Mouse (Mus musculus): ENCODE results near the gene Sec1. TPM values are rescaled to one million over a fixed set of nuclear protein-coding genes. Genes with fewer than 3 reads are reported as not detected.
A peak's percentile ranks its signal among the peaks of the same experiment; 100 is the strongest.

The Sec1 gene
- polyA plus RNA-seq, 1 experiment = 0.22 TPM

GRCm38 (mm10) chr7:45704730-45705442, 10.7 kb upstream of the Sec1 start, which contains the start of gene Dbp:
Gene Dbp, plus strand, starts transcription at chr7:45705088.
- H3K36me3 ChIP-seq (ENCODE audit: control insufficient read depth, insufficient read depth, low read length) = peaks cover 18% of the 10 kb centered on the region
- H3K27ac ChIP-seq (ENCODE audit: insufficient read depth, low read depth, low read length) = peak within 1 kb of the TSS; percentile 99
- under 1% methylated on average over 36 of the region's 36 CpGs for WGBS
- TF ChIP-seq CTCF (IDR thresholded peaks at IDR 0.05; ENCODE audit: extremely low read depth, insufficient read length, insufficient replicate concordance, low read depth, low read length) (no peak), POLR2A (IDR thresholded peaks at IDR 0.05; ENCODE audit: low read depth, low read length) (peak; percentile 89)
- H3K4me1 ChIP-seq (ENCODE audit: control insufficient read depth, insufficient read depth, insufficient read length, low read length) = peaks cover 33% of the 10 kb centered on the region
- peaks cover 7% of the 10 kb centered on the region for H3K27me3 ChIP-seq (ENCODE audit: control insufficient read depth, insufficient read depth, low read length)
- H3K4me3 ChIP-seq (ENCODE audit: low read depth, low read length) = peak within 1 kb of the TSS; percentile 92

- TF ChIP-seq CTCF (IDR thresholded peaks at IDR 0.05; ENCODE audit: extremely low read depth, insufficient read length, insufficient replicate concordance, low read depth, low read length) (no peak), POLR2A (IDR thresholded peaks at IDR 0.05; ENCODE audit: low read depth, low read length) (no peak)
- Histone ChIP-seq H3K27me3 (ENCODE audit: control insufficient read depth, insufficient read depth, low read length) (peaks cover 15% of the 10 kb centered on the region), H3K4me1 (ENCODE audit: control insufficient read depth, insufficient read depth, insufficient read length, low read length) (peaks cover 29% of the 10 kb centered on the region), H3K27ac (ENCODE audit: insufficient read depth, low read depth, low read length) (peak overlapping the region; percentile 86), H3K36me3 (ENCODE audit: control insufficient read depth, insufficient read depth, low read length) (peaks cover 10% of the 10 kb centered on the region; the same call in 1 of the 2 replicates), H3K4me3 (ENCODE audit: low read depth, low read length) (peak overlapping the region; percentile 65)
- under 1% methylated on average over 13 of the region's 13 CpGs for WGBS
Measured at GRCm38 (mm10) chr7:45704046-45704559, 9.9 kb upstream of the Sec1 start.

- no peak overlapping the region for H3K4me3 ChIP-seq (ENCODE audit: low read depth, low read length)
- TF ChIP-seq POLR2A (IDR thresholded peaks at IDR 0.05; ENCODE audit: low read depth, low read length) (no peak), CTCF (IDR thresholded peaks at IDR 0.05; ENCODE audit: extremely low read depth, insufficient read length, insufficient replicate concordance, low read depth, low read length) (no peak)
- H3K27ac ChIP-seq (ENCODE audit: insufficient read depth, low read depth, low read length) = peak overlapping the region; percentile 86
- H3K27me3 ChIP-seq (ENCODE audit: control insufficient read depth, insufficient read depth, low read length) = peaks cover 17% of the 10 kb centered on the region
- peaks cover 24% of the 10 kb centered on the region for H3K4me1 ChIP-seq (ENCODE audit: control insufficient read depth, insufficient read depth, insufficient read length, low read length)
- WGBS = 40% methylated on average over 12 of the region's 12 CpGs
- peaks cover 6% of the 10 kb centered on the region; the same call in 1 of the 2 replicates for H3K36me3 ChIP-seq (ENCODE audit: control insufficient read depth, insufficient read depth, low read length)
Measured at GRCm38 (mm10) chr7:45703521-45704033, 9.4 kb upstream of the Sec1 start.

GRCm38 (mm10) chr7:45702809-45703520, 8.8 kb upstream of the Sec1 start:
- peaks cover 21% of the 10 kb centered on the region for H3K4me1 ChIP-seq (ENCODE audit: control insufficient read depth, insufficient read depth, insufficient read length, low read length)
- H3K27me3 ChIP-seq (ENCODE audit: control insufficient read depth, insufficient read depth, low read length) = peaks cover 20% of the 10 kb centered on the region
- TF ChIP-seq POLR2A (IDR thresholded peaks at IDR 0.05; ENCODE audit: low read depth, low read length) (no peak), CTCF (IDR thresholded peaks at IDR 0.05; ENCODE audit: extremely low read depth, insufficient read length, insufficient replicate concordance, low read depth, low read length) (no peak)
- H3K36me3 ChIP-seq (ENCODE audit: control insufficient read depth, insufficient read depth, low read length) = peaks cover 2% of the 10 kb centered on the region; the same call in 1 of the 2 replicates
- WGBS = 90% methylated on average over 17 of the region's 17 CpGs
- no peak overlapping the region for H3K27ac ChIP-seq (ENCODE audit: insufficient read depth, low read depth, low read length)
- H3K4me3 ChIP-seq (ENCODE audit: low read depth, low read length) = no peak overlapping the region

- H3K4me1 ChIP-seq (ENCODE audit: control insufficient read depth, insufficient read depth, insufficient read length, low read length) = peaks cover 21% of the 10 kb centered on the region
- no peak overlapping the region for H3K4me3 ChIP-seq (ENCODE audit: low read depth, low read length)
- H3K27ac ChIP-seq (ENCODE audit: insufficient read depth, low read depth, low read length) = no peak overlapping the region
- H3K27me3 ChIP-seq (ENCODE audit: control insufficient read depth, insufficient read depth, low read length) = peaks cover 20% of the 10 kb centered on the region
- H3K36me3 ChIP-seq (ENCODE audit: control insufficient read depth, insufficient read depth, low read length) = peaks cover 2% of the 10 kb centered on the region; the same call in 1 of the 2 replicates
- WGBS = 86% methylated on average over 11 of the region's 11 CpGs
- TF ChIP-seq CTCF (IDR thresholded peaks at IDR 0.05; ENCODE audit: extremely low read depth, insufficient read length, insufficient replicate concordance, low read depth, low read length) (no peak), POLR2A (IDR thresholded peaks at IDR 0.05; ENCODE audit: low read depth, low read length) (no peak)
Measured at GRCm38 (mm10) chr7:45702316-45702715, 8.1 kb upstream of the Sec1 start.

- Histone ChIP-seq H3K4me1 (ENCODE audit: control insufficient read depth, insufficient read depth, insufficient read length, low read length) (peaks cover 18% of the 10 kb centered on the region), H3K27ac (ENCODE audit: insufficient read depth, low read depth, low read length) (no peak overlapping the region), H3K27me3 (ENCODE audit: control insufficient read depth, insufficient read depth, low read length) (peaks cover 20% of the 10 kb centered on the region), H3K4me3 (ENCODE audit: low read depth, low read length) (no peak overlapping the region), H3K36me3 (ENCODE audit: control insufficient read depth, insufficient read depth, low read length) (no peaks in the 10 kb centered on the region)
- whole genome bisulfite sequencing = 91% methylated on average over 11 of the region's 11 CpGs
- no peak for TF ChIP-seq CTCF (IDR thresholded peaks at IDR 0.05; ENCODE audit: extremely low read depth, insufficient read length, insufficient replicate concordance, low read depth, low read length)
Measured at GRCm38 (mm10) chr7:45701607-45702006, 7.4 kb upstream of the Sec1 start.

- H3K4me1 ChIP-seq (ENCODE audit: control insufficient read depth, insufficient read depth, insufficient read length, low read length) = peaks cover 18% of the 10 kb centered on the region
- 41% methylated on average over 11 of the region's 11 CpGs for WGBS
- no peaks in the 10 kb centered on the region for H3K36me3 ChIP-seq (ENCODE audit: control insufficient read depth, insufficient read depth, low read length)
- TF ChIP-seq CTCF (IDR thresholded peaks at IDR 0.05; ENCODE audit: extremely low read depth, insufficient read length, insufficient replicate concordance, low read depth, low read length) = no peak
- no peak for TF ChIP-seq POLR2A (IDR thresholded peaks at IDR 0.05; ENCODE audit: low read depth, low read length)
- no peak overlapping the region for H3K4me3 ChIP-seq (ENCODE audit: low read depth, low read length)
- peaks cover 20% of the 10 kb centered on the region for H3K27me3 ChIP-seq (ENCODE audit: control insufficient read depth, insufficient read depth, low read length)
- no peak overlapping the region for H3K27ac ChIP-seq (ENCODE audit: insufficient read depth, low read depth, low read length)
Measured at GRCm38 (mm10) chr7:45701072-45701471, 6.9 kb upstream of the Sec1 start.
